Mouse (Mus musculus) layer of hippocampus, postnatal 25 days (tissue): ENCODE data around the gene Arhgef40. TPM values are rescaled to one million over a fixed set of nuclear protein-coding genes. Genes with fewer than 3 reads are reported as not detected.

Experiments used
- DNase-seq, 2 experiments: peaks; one replicate each; pipeline ENCODE4 v3.0.0; 2022; ENCODE audit warnings: mixed read lengths in 2 of 2, low spot score in 1 of 2; ENCODE audit errors: extremely low spot score in 1 of 2
- total RNA-seq, 2 experiments: library from RNA; stranded (reverse); gene quantifications; 2 replicates each; pipeline ENCODE4 v1.2.3; 2021

Arhgef40 gene
- 10 to 100 TPM; 27.1 to 40.5 TPM for total RNA-seq

- peak in 1 of 2 experiments; percentile 57 for DNase-seq
These were observed at the start of gene Arhgef40 for GRCm38 (mm10) chr14:51984247-51985231. Gene Arhgef40, plus strand, starts transcription at chr14:51984719.

- DNase-seq = no peak
These were observed 45.5 kb upstream of the Arhgef40 start for GRCm38 (mm10) chr14:51939005-51939404.

DNA sequence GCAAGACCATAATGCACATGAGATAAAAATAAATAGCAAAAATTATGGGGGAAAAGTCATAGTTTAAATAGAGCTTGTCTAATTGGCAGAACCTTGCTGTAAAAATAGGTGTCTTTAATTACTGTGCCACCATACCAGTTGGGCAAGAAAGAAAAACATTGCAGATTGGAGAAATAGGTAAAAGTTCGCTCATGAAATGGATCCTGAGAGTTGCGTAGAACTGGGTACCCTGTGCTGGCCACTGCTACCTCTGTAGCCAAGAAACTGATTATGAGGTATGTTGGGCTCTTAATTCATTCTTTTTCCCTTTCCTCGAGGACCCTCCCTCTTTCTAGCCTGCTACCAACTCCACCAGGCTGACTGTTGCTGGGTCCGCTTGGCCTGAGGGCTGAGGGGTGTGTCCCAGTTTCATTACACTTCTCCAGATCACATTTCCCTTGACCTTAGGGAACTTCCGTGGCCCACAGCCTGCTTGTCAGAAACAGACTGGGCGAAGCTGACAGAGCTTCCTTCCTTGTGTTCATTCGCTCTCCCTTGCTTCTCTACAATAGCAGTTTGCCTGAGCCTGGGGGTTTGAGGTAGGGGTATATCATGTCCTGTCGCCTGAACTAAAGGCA, 43.5 kb upstream of the Arhgef40 start:
- no peak for DNase-seq

DNA sequence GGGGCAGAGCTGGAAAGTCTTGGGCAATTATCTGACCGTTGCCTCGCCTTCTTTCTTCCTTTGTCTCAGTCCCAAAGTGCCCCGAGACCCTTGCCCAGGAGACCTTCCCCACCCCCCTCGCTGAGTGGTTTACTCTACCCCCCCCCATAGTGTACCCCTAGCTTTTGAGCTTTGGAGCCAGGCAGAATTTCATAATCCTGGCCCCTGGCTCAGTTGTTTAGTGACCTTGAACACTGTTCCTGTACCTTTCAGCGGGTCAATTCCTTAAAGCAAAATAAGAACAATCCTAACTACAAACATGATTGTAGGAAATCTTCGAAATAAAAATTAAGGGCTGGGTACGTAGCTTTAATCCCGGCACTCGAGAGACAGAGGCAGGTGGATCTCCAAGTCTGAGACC, 42.9 kb upstream of the Arhgef40 start:
- DNase-seq = no peak

- DNase-seq = no peak
These were observed 42.3 kb upstream of the Arhgef40 start for GRCm38 (mm10) chr14:51942236-51942635.

DNA sequence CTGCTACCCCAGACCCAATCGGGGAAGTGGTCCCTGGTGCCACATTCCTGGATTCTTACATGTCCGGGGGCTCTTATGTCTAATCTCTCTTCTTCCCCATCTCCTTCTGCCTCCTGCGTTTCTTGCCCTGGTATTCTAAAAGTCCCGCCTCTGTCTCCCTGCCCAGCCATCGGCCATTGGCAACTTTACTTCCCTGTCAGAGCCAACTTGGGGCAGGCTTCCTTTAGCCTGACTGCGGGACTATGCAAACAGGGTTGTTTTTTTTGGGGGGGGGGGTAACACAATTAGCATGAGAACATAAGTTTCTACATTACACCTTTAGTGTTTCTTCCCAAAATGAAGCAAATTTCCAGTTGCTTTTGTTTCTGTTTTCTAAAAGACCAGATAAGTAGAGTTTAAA, 41.2 kb upstream of the Arhgef40 start:
- no peak for DNase-seq

DNA sequence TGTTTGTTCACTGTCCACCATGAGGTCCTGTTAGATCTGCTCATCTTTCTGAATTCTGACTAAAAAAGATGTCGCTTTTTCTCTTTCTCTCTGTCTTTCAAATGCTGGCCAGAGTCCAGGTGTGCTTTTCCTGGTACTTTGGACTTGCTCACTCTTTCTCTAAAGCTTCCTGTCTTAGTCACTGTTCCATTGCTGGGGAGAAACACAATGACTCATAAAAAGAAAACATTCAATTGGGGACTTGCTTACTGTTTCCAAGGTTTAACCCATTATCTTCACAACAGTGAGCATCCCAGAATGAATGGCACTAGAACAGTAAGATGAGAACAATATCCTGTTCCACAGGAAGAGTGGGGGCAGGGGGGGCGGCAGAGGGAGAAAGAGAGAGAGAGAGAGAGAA, 24.2 kb upstream of the Arhgef40 start:
- DNase-seq = no peak

GRCm38 (mm10) chr14:51967400-51967799, 17.1 kb upstream of the Arhgef40 start:
- DNase-seq = no peak

- DNase-seq = no peak
These were observed 5.3 kb upstream of the Arhgef40 start for GRCm38 (mm10) chr14:51979252-51979651.

GRCm38 (mm10) chr14:51983251-51983650, 1.3 kb upstream of the Arhgef40 start:
- no peak for DNase-seq

GRCm38 (mm10) chr14:51983855-51984246, 668 bp upstream of the Arhgef40 start:
- no peak for DNase-seq

GRCm38 (mm10) chr14:51985301-51986152, 1.0 kb downstream of the Arhgef40 start:
- DNase-seq = no peak

DNA sequence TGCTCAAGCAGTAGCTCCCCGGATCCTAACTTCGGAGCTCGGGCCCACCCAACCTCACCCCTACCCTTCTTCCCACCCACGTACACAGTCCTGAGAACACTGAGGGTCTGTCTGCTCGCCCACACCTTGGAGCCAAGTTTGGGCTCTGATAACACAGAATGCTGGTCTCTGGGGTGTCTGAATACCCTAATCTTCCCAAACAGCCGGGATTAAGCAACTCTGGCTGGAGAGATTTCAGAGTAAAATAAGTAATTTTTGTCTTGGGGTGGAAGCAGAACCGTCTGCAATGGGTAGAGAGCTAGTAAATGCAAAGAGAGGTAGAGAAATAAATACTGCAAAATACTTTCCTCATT, 1.6 kb downstream of the Arhgef40 start:
- no peak for DNase-seq

GRCm38 (mm10) chr14:51987177-51987576, 2.7 kb downstream of the Arhgef40 start:
- DNase-seq = no peak

GRCm38 (mm10) chr14:51988731-51989130, 4.2 kb downstream of the Arhgef40 start:
- DNase-seq = no peak

- no peak for DNase-seq
These were observed 5.0 kb downstream of the Arhgef40 start for GRCm38 (mm10) chr14:51989461-51989970.

DNA sequence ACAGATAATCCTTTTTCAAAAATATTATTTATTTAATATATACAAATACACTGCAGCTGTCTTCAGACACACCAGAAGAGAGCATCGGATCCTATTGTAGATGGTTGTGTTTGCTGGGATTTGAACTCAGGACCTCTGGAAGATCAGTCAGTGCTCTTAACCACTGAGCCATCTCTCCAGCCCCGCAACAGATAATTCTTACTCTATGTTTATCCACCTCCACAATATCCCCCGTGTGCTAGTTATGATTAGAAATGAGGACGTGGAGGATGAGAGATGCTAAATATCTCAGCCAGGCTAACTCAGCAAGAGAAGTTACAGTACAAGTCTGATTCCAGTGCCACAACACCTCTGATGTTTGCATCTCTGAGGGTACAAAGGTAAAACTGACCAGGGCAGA, 9.9 kb downstream of the Arhgef40 start:
- no peak for DNase-seq

- DNase-seq = no peak
These were observed 10.8 kb downstream of the Arhgef40 start for GRCm38 (mm10) chr14:51995219-51995871.

DNA sequence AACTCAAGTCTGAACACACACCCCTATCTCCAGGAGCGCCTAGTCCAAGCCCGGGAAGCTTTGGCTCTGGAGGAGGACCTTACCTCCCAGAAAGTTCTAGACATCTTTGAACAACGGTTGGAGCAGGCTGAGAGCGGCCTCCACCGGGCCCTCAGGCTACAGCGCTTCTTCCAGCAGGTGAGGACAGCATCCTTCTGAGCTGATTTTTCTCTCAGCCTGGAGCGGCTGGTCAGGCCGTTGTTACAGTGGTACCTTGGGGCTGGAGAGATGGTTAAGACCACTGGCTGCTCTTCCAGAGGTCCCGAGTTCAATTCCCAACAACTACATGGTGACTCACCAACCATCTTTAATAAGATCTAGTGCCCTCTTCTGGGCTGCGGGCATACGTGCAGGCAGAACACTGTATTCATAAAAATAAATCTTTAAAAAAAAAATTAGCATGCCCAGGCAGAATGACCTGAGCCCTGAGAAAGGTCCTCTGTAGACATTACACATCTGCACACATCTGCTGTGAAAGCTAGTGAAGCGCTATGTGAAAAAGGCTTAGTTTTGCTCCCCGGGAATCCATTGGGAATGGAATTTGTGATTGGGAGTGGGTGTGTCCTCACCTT, 11.8 kb downstream of the Arhgef40 start:
- no peak for DNase-seq

- DNase-seq = no peak
These were observed 12.3 kb downstream of the Arhgef40 start for GRCm38 (mm10) chr14:51996866-51997265.
